Mouse (Mus musculus) spleen, postnatal 14 days (tissue): ENCODE measurements at regions not wholly inside any gene's neighbourhood (a gene's known extent, or its start where the extent isn't known, plus 50 kb on each side); places are given as distances from the start of the nearest gene placed in this dataset.

Experiments used
- DNase-seq, 2 experiments: peaks; one replicate each; pipeline ENCODE4 v3.0.0; 2021 to 2022; ENCODE audit warnings: low spot score in 2 of 2

GRCm38 (mm10) chr8:37048912-37049692 lies 55.7 kb downstream of the AI429214 start:
- DNase-seq, result no peak

GRCm38 (mm10) chr8:37049969-37050683 lies 56.7 kb downstream of the AI429214 start:
- no peak for DNase-seq

- DNase-seq, result no peak
Measured at GRCm38 (mm10) chr8:37050684-37051028, 57.3 kb downstream of the AI429214 start.

- no peak for DNase-seq
Measured at GRCm38 (mm10) chr8:37056376-37056775, 63.0 kb downstream of the AI429214 start.

- DNase-seq, result no peak
Measured at GRCm38 (mm10) chr8:37058390-37058789, 65.0 kb downstream of the AI429214 start.

GRCm38 (mm10) chr8:37062012-37062944 lies 68.9 kb downstream of the AI429214 start:
- peak in 1 of 2 experiments; percentile 9 for DNase-seq

GRCm38 (mm10) chr8:37063764-37064331 lies 70.4 kb downstream of the AI429214 start:
- peak in 1 of 2 experiments; percentile 38 for DNase-seq

- no peak for DNase-seq
Measured at GRCm38 (mm10) chr8:37072905-37073304, 79.5 kb downstream of the AI429214 start.

- DNase-seq, result no peak
Measured at GRCm38 (mm10) chr8:37099727-37100126, 106.3 kb downstream of the AI429214 start.

- peak in 1 of 2 experiments; percentile 67 for DNase-seq
Measured at GRCm38 (mm10) chr8:37112386-37112785, 119.0 kb downstream of the AI429214 start.

GRCm38 (mm10) chr8:37125834-37126233 lies 132.4 kb downstream of the AI429214 start:
- DNase-seq, result no peak

GRCm38 (mm10) chr8:37129670-37130069 lies 136.3 kb downstream of the AI429214 start:
- DNase-seq, result no peak

- no peak for DNase-seq
Measured at GRCm38 (mm10) chr8:37131988-37132387, 138.6 kb downstream of the AI429214 start.

GRCm38 (mm10) chr8:37134192-37134964 lies 141.0 kb downstream of the AI429214 start:
- DNase-seq, result no peak

GRCm38 (mm10) chr8:37150286-37150685 lies 156.9 kb downstream of the AI429214 start:
- DNase-seq, result no peak

GRCm38 (mm10) chr8:37154361-37154760 lies 161.0 kb downstream of the AI429214 start:
- no peak for DNase-seq

- DNase-seq, result no peak
Measured at GRCm38 (mm10) chr8:37154946-37155345, 161.5 kb downstream of the AI429214 start.

- DNase-seq, result peak in 1 of 2 experiments; percentile 1
Measured at GRCm38 (mm10) chr8:37159481-37159880, 166.1 kb downstream of the AI429214 start.

GRCm38 (mm10) chr8:37196859-37197258 lies 203.5 kb downstream of the AI429214 start:
- DNase-seq, result no peak

GRCm38 (mm10) chr8:37215894-37216293 lies 222.5 kb downstream of the AI429214 start:
- DNase-seq, result no peak

GRCm38 (mm10) chr8:37227091-37227490 lies 233.7 kb downstream of the AI429214 start:
- DNase-seq, result no peak
